Mouse (Mus musculus) ES-E14 (cell line): ENCODE data around the gene Fam222a.

Experiments
- CHD2 ChIP-seq: IDR thresholded peaks from 2 replicates; pipeline ENCODE4 v1.6.1; 2014; ENCODE audit warnings: mild to moderate bottlenecking, low read depth, low read length, inconsistent platforms
- HCFC1 ChIP-seq: IDR thresholded peaks from 2 replicates; pipeline ENCODE4 v1.6.1; 2012; ENCODE audit warnings: low read length, inconsistent platforms, borderline replicate concordance; ENCODE audit not compliant: insufficient read depth
- MAFK ChIP-seq: IDR thresholded peaks from 2 replicates; pipeline ENCODE4 v1.6.1; 2014; ENCODE audit warnings: mild to moderate bottlenecking, low read depth, low read length, inconsistent platforms; ENCODE audit not compliant: insufficient read depth
- ZC3H11A ChIP-seq: IDR thresholded peaks from 2 replicates; pipeline ENCODE4 v1.6.1; 2012; ENCODE audit warnings: low read depth, mild to moderate bottlenecking, inconsistent platforms, low read length, borderline replicate concordance
- ZNF384 ChIP-seq: IDR thresholded peaks from 2 replicates; pipeline ENCODE4 v1.6.1; 2012; ENCODE audit warnings: low read depth, low read length, inconsistent platforms

GRCm38 (mm10) chr5:114565305-114565704 is 2.5 kb upstream of the Fam222a start:
- TF ChIP-seq ZNF384, result no peak
- no peak for TF ChIP-seq ZC3H11A
- TF ChIP-seq HCFC1, result no peak
- TF ChIP-seq MAFK, result no peak
- no peak for TF ChIP-seq CHD2
